Mouse (Mus musculus) lung, embryonic 15.5 days (tissue): Measurements from ENCODE around the gene Wnk1. TPM values are rescaled to one million over a fixed set of nuclear protein-coding genes. Genes with fewer than 3 reads are reported as not detected.

Source experiments
- ATAC-seq: fragments of 200-750 bp; cut with Nextera tagmentation; 2 replicates; pipeline ENCODE4 v1.8.0; 2017; ENCODE audit warnings: moderate number of reproducible peaks, borderline replicate concordance; ENCODE audit not compliant: low FRiP score, low TSS enrichment; ENCODE audit errors: extremely low read depth
- H3K27ac ChIP-seq: fragments of 300-500 bp; sonication (generic); 2 replicates; pipeline ENCODE4 v1.5.1; 2015; ENCODE audit warnings: moderate library complexity, mild to moderate bottlenecking, inconsistent platforms
- H3K27me3 ChIP-seq: fragments of 300-500 bp; sonication (generic); 2 replicates; pipeline ENCODE4 v1.6.1; 2015; ENCODE audit warnings: inconsistent platforms
- H3K36me3 ChIP-seq: fragments of 300-500 bp; sonication (generic); 2 replicates; pipeline ENCODE4 v1.6.1; 2015; ENCODE audit warnings: inconsistent platforms
- H3K4me1 ChIP-seq: fragments of 300-500 bp; sonication (generic); 2 replicates; pipeline ENCODE4 v1.6.1; 2015; ENCODE audit warnings: inconsistent platforms
- H3K4me2 ChIP-seq: fragments of 300-500 bp; sonication (generic); 2 replicates; pipeline ENCODE4 v1.6.1; 2015; ENCODE audit warnings: inconsistent platforms, mild to moderate bottlenecking, moderate library complexity
- H3K4me3 ChIP-seq: fragments of 300-500 bp; sonication (generic); 2 replicates; pipeline ENCODE4 v1.5.1; 2015; ENCODE audit warnings: mild to moderate bottlenecking, inconsistent platforms
- H3K9ac ChIP-seq: fragments of 300-500 bp; sonication (generic); 2 replicates; pipeline ENCODE4 v1.6.1; 2015; ENCODE audit warnings: inconsistent platforms
- H3K9me3 ChIP-seq: fragments of 300-500 bp; sonication (generic); 2 replicates; pipeline ENCODE4 v1.6.1; 2016; ENCODE audit warnings: inconsistent platforms
- WGBS: fragments of 180-500 bp; shearing (Covaris S2); methylation state at CpG from one replicate; pipeline ENCODE4 v1.1.7; 2015; 5-methylcytosine and 5-hydroxymethylcytosine counted together
- microRNA counts: library from miRNA; unstranded; fragments of <30 nt; microRNA quantifications from one replicate; lab custom pipeline; 2016
- microRNA-seq: library from miRNA; unstranded; fragments of <30 nt; microRNA quantifications from one replicate; pipeline ENCODE4, GENCODE M21; 2016
- polyA plus RNA-seq: library from polyadenylated mRNA; unstranded; fragments of >200 nt; fragmentation: Nextera tagmentation; extraction: Ambion mirVana; gene quantifications from 2 replicates; pipeline ENCODE4 v1.2.1, GENCODE M21; 2015

Gene Wnk1
- polyA plus RNA-seq, 1 experiment from 2014 or later, result 52.0 TPM

- WGBS, result 51% methylated on average over 7 of the region's 7 CpGs
- no peak overlapping the region for H3K4me3 ChIP-seq
- no peak for ATAC-seq
- no peak overlapping the region for H3K9ac ChIP-seq
- no peaks in the 10 kb centered on the region for H3K4me1 ChIP-seq
- H3K4me2 ChIP-seq, result no peak overlapping the region
- H3K27ac ChIP-seq, result no peak overlapping the region
- H3K27me3 ChIP-seq, result no peaks in the 10 kb centered on the region
- no peaks in the 10 kb centered on the region for H3K36me3 ChIP-seq
- no peaks in the 10 kb centered on the region for H3K9me3 ChIP-seq
These were observed 155.3 kb downstream of the Wnk1 start for GRCm38 (mm10) chr6:119883151-119883550.

MicroRNA genes within 50 kb of the gene (microRNA counts, 519-probe panel; counts per million panel counts)
- microRNA mmu-miR-706 (lab: Ali Mortazavi, UCI), result 19.7 counts per million

Small RNAs within 50 kb of the gene (microRNA-seq; reads per million reads assigned to microRNA genes)
- not detected for gene Mir706

Other genes starting within 250 kb of the Wnk1 start
- gene Erc1, start 190.5 kb downstream of the Wnk1 start, polyA plus RNA-seq, result 18.1 and 19.6 TPM in 2 replicates
- gene Rad52, start 136.0 kb downstream of the Wnk1 start, polyA plus RNA-seq, result 20.5 and 21.5 TPM in 2 replicates
- gene Ninj2, start 54.7 kb upstream of the Wnk1 start, polyA plus RNA-seq, result 0.26 and 0.62 TPM in 2 replicates